Mouse (Mus musculus): ENCODE measurements around the gene Itgb4.

Itgb4 gene

DNA sequence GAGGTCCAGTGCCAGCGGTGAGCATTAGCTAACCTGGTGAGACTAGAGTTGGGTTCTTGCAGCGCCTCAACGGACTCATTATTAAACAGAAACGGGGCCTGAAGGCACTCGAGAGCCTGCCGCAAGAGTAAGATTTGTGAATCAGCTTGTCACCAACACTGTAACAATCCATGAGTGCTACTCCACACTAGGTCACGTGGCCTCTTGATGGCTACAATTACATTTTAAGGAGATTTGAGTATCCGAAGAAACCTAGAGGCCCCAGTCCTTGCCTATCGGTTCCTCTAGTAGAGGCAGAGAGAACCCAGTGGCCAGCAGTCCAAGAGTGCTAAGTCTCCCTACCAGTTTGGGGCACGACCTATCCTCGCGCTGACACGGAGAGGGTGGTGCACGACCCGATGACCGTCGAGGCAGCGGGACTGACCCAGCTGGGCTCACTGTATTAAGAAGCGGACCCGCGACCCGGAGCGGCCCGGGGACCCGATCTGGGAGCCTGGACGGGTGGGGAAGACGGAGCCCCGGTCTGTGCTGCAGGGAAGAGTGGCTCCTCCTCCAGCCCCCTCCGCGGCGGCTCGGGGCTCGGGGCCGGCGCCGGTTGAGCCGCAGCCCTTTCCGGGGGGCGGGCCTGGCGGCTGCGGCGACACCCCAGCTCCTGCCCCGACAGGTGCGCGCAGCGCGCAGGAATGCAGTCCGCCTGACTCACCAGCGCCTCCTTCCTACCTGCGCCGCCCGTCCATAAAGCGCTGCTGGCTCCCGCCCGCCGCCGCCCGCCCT lies at the start of gene Itgb4:
TSS of gene Itgb4 (plus strand) at position 401 of the 774 bp plus-strand sequence.
- DNase-seq (ENCODE audit: low spot score), result no peak

DNA sequence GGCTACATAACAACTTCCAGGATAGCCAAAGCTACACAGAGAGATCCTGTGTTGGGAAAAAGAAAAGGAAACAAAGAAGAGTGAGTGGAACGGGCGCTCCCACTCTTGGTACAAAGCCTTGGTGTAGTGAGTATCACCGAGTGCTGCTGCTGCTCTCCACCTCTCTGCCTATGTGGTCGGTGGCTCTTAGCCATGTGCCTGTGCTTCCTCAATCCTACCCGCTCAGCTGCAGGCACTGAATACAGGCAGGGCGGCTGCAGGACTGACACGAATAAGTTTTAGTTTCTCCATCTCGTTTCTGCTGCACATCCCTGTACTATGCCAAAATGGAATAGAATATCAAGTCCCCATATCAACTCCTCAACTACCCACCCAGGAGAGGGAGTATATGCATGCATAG lies 45.5 kb upstream of the Itgb4 start:
- DNase-seq (ENCODE audit: low spot score), result no peak

DNA sequence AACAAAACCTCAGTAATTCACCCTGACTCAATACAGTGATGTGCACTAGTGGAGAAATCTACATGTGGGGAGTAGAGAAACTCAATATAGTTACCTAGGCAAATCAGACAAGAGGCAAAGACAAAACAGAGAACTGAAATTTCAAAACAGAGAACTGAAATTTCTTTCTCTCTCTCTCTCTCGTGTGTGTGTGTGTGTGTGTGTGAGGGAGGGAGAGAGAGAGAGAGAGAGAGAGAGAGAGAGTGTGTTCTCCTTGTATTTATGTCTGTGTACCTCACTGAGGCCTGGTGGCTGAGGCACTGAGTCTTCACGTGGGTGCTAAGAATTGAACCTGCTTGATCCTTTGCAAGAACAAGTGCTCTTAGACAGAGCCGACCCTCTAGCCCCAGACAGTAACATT lies 44.7 kb upstream of the Itgb4 start:
- no peak for DNase-seq (ENCODE audit: low spot score)

DNA sequence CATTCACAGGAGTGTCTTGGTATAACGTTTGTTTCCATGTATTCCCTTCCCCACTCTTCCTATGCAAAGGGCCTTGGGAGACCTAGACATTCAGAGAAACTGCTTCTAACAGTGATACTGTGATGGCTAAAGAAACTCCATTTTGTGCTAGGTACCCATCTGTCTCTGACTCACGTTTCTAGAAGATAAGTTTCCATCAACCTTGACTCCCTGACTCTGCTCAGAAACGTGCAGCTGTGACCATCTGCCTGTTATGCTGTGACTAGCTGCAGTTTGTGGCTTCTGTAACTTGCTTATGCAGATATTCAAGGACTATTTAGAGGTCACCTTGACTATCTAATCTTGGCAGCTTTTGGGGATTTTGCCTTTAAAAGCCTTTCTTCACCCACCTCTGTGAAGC lies 43.3 kb upstream of the Itgb4 start:
- no peak for DNase-seq (ENCODE audit: low spot score)

DNA sequence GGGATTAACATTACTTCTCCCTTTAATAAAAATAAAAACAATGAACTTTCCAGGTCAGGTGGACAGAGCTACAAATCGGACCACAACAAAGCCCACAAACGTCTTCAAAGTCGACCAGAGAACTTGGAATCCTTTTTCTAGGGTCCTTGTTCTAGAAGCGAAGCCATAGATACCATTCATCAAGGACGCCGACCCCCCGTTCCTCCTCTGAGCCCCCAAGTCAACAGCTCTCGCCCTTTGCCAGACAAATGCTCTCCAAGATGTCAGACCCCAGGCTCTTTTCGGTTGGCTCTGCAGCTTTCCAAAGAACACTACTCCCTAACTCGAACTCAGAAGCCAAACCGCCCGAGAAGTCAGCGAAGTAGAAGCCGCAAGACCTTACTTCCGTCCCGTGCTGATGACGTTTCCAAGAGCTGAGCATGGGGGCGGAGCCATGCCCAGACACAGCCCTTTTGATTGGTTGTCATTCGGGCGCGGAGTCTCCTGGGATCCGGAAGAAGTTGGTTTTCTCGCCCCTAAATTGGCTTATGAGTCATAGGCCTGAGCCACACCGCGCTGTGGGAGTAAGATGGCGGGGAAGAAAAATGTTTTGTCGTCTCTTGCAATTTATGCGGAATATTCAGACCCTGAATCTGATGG lies 41.3 kb upstream of the Itgb4 start, which contains the start of the genes Sap30bp and Recql5:
TSS of gene Sap30bp (plus strand) at position 175 of the 639 bp plus-strand sequence.
TSS of gene Recql5 (minus strand) at position 370 of the 639 bp plus-strand sequence.
- DNase-seq (ENCODE audit: low spot score), result peak; percentile 94

DNA sequence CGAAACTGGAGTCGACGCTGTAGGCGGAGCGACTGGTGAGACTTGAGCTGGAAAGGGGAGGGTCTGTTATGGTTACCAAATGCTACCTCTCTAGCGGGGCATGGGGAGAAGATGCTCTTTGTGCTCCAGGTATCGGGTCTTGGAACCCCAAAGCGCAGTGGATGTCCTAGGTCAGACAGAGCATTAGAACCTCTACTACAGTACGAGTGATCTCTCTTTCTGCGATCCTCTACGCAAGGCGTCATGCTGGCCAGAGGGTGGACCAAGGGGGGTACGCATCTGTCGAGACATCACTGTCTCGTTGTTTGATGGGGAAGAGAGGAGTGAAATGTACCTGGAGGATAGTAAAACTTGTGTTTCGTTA lies 40.8 kb upstream of the Itgb4 start:
- no peak for DNase-seq (ENCODE audit: low spot score)

DNA sequence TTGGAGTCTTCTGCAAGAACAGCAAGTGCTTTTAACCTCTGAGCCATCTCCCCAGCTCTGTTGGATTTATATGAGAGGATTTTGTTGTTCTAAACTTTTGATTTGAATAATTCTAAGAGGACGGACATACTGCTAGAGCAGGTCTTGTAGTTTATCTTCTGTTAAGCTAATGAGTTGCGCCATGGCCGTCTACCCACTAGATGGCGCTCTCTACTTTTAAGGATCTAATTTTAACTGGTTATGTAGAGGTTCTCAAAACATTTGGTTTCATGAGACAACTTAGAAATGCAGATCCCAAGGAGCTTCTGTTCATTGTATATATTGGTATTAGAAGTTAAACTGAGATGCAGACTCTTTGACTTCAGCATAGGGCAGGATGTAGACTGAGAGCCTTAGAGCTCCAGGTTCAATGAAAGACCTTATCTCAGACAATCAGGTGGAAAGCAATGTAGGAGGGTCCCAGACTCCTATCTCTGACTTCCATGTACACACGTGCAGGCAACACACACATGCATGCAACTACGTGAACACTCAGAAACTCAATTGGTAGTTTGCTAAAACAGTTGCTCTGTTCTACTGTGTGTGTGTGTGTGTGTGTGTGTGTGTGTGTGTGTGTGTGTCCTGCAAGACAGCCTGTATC lies 34.7 kb upstream of the Itgb4 start:
- DNase-seq (ENCODE audit: low spot score), result no peak

DNA sequence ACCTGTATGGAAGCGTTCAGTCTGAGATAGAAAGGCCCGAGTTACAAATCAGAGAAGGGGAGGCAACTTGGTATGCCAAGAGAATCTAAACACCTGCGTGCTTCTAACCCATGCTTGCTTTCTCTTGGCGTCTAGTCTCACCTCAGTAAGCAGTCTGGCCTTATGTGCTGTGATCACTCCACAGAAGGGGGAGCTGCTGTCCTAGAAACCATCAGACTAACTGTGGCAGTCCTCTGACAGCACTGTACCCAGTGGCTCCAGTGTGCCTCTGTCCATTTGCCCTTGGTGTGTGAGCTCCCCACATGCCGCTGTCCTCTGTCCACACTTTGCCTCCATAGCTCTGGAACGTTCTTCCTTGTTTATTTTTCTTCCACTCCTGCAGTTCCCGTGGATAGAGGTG lies 32.5 kb upstream of the Itgb4 start:
- DNase-seq (ENCODE audit: low spot score), result no peak

DNA sequence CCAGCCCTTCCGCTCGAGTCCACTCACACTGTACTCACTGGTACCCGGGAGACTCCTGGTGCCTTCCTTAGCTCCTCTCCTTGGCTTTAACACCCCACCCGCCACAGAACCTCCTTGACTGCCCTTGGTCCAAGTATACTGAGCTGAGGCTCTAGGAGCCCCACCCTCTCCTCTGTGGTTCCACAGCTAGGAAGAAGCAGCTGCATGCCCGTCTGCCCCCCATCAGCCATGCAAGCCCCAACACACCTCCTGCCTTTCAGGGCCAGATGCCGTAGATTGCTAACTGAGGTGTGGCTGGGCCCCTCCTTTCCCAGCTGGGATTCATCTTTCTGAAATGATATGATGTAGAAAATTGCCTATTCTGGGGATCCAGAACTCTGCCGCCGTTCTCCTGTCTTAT lies 29.3 kb upstream of the Itgb4 start:
- DNase-seq (ENCODE audit: low spot score), result no peak

DNA sequence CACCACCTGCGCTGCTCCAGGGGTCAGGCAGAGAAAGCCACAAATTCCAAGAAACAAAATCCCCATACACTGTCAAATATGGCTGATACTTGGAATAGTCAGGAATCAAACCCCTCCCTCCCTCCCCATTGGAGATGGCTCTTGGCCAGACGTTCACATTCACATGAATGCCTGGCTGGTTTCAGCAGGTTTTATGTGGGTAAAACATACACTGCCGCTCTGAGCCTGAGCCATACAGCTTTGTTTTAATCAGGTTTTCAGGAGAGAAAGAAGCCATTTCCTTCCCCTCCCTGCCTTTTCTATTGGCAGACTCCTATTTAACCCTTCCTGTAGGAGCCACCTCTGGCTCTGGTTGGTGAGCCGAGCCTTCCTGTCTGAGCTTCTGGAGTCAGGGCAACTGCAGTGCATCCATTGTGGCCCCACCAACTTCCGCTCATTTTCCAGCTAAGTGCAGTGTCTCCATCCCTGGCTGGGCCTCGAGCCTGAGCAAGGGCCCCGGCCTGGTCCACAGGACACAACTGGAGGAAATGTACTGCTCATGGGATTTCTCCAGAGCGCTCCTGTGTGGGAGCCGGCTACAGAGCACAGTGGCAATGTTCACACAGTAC lies 28.2 kb upstream of the Itgb4 start:
- DNase-seq (ENCODE audit: low spot score), result no peak

DNA sequence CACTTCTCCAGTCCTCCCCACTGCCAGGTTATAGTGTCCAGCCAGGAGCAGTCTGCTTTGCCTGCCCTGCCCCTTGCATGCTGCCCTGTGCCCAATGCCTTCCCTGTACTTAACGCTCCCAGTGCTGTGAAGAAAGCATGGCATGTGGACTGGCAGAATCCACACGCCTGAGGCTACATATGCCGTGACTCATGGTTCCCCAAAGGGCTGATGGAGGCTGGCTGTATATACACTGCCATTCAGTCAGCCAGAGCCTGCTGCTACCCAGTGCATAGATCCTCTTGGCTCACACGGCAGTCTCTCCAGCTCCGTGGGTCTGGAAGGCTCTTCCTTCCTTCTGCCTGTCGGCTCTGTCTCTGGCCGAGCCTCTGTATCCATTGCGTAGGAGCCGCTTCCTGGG lies 26.2 kb upstream of the Itgb4 start:
- no peak for DNase-seq (ENCODE audit: low spot score)

DNA sequence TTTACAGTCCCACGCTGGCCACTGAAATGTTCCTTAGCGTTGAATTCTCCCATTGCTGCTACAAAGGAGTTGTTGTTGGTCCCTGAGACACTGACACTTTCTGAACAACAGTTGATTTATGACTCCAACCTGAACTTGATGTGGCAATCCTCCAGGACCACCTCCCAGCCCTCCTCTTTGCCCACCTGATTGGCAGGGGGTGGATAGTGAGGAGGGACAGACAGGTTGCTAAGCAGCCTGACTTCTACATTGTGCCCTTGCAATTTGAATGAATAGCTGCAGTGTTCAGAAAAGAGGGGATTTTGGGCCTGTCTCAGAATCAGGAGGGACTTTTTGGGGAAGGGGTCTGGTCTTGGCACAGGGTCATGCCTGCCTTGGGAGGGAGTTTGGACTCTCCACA lies 23.8 kb upstream of the Itgb4 start:
- DNase-seq (ENCODE audit: low spot score), result no peak

DNA sequence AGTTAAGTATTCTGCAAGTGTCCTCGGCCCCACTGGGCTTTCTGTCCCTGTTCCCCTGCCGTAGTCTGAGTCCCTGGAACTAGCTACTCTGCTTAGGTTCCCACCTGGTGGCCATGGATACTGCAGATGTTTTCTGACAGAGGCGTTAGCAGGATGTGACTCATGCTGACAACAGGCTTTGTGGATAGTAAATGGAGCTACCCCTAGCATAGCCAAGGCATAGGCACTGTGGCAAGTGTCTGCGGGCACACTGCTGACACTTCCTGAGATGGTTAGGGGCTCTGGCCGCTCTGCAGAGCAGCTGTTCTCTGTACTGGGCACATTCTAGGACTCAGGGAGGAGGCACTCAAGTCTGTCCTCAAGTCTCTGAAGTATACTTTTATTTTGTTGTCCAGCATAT lies 19.8 kb upstream of the Itgb4 start:
- no peak for DNase-seq (ENCODE audit: low spot score)

DNA sequence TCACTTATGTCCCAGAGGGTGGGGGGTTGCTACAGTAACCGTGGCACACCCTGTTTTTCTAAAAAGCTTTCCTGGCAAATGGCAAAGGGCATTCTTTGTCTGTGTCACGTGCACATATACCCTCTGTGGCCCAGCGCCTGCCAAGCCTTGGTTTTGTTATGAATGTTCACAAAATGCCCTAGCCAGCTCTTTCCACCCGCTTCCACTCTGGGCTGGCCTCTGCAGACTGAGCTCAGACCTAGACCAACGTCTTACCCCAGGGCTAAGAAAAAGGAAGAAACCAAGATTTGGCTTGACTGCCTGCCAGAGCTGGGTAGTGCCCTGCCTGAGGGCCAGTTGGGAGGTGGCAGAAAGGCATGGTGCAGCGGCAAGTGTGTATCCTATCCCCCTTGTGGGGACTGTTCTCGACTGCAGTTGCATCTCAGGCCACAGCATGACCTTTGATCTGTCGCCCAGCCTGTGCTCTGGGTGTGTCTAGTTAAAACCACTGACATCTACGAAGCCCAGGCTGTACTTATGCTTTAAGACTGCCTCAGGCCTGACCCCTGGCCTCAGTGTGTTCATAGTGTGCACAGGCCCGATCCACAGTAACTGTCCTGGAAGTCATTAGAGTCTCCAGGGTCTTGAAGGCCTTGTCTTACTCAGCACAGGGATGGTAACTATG lies 19.2 kb upstream of the Itgb4 start:
- DNase-seq (ENCODE audit: low spot score), result no peak

DNA sequence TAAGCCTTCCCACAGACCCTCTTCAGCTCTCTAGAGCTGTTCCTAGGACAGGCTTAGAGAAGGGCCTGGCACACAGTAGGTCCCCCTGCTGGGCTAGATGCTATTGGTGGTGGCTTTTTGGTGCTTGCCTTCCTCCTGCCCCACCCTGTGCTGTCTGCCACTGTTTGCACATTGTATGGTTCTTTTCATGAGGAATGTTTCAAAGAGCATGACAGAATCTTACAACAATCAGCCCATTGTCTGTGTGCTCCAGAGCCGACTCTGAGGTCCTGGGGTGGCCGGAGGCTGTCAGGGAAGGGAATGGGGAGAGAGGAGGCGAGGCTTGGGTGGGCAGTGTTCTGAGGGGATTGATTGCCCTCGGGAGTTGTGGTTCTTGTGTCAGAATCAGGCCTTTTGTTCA lies 18.1 kb upstream of the Itgb4 start:
- no peak for DNase-seq (ENCODE audit: low spot score)

DNA sequence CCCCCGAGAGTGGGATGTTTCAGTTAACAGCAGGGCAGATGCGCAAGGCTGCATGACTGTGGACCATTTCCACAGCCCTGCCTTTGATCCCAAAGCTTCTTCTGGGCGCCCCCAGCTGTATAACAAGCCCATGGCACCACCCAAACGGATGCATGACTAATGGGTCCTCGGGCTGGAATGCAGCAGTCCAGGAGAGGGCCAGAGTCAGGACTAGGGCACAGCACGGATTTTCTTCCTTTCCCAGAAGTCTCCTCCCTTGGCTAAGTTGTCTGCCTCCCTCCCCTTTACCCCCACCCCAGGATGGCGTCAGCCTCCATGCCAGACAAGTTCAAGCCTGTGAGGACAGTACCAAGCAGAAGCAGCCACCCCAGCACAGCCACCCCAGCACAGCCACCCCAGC lies 16.5 kb upstream of the Itgb4 start:
- DNase-seq (ENCODE audit: low spot score), result no peak

DNA sequence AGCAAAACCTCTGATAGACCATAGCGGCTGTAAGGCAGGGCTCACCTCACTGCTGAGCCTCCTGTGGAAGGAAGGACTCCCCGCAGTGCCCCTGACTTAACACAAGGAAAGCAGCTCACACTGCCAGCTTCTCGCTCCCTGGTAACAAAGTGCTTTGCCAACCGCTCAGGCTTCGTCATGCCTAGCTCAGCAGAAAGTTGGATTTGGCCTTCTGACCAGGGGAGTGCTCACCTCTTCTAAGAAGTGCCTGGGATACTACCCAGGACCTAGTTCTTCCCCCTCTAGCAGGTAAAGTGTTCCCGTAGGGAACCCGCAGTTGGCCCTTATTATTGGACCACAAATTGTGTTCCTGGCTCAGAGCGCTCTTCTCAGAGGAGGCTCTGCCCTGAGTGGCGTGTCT lies 15.5 kb upstream of the Itgb4 start:
- no peak for DNase-seq (ENCODE audit: low spot score)

DNA sequence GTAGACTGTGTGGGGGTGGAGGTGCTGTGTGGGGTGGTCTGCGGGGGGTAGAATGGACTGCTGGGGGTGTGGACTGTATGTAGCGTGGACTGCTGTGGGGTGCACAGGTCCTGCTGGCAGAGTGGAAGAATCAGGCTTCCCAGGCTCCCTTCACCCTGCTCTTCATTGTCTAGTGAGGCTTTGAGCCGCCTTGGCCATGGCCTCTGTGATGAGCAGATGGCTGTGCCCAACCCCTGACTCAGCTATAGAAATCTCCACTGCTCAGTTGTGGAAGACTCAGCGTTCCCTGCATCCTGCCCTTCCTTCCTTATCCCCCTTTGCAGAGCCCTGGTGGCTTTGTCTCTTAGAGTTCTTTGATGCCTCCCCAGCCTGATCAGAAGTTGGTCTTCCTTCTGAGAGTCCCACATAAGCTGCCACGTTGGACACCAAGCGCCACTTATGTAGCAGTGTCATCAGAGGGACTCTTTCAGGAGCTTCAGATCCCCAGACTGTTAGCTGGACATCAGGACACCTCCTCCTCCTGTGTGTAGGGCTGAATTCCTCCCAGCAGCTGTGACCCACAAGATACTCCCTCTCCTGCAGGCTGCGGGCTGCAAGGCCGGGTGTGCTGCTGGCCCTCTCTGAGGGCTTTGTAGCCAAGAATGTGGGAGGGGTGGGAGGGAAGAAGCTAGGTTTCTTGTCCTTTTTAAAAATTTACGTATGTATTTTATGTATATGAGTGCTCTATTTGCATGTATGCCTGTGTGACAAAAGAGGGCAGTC lies 11.7 kb upstream of the Itgb4 start:
- DNase-seq (ENCODE audit: low spot score), result no peak

DNA sequence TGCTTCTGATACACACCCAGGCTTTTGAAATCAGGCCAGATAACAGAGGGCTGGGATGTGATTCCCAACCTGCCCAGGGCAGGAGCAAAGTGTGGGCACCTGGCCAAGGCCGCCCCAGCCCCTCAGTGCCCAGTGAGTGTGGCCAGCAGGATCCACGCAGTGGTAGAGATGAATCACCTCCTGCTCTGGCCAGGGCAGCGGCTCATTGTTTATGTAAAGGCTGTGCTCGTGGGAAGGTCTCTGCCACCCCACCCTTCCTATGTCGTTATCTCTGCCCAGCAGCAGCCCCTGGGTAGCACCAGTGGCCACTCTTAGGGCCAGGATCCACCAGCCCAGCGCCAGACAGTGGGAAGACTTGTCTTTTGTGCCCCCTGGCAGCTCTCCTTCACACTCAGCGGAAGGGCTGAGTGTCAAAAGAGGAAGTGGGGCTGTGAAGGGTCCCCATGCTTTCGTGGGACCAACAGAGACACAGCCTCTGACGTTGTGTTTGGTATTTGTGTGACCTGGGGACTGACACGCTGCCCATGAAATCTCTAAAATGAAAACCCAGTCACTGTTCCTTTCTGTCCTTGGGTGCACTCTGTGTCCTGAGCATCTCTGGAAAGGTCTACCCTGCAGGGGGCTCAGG lies 9.4 kb upstream of the Itgb4 start:
- peak; percentile 68 for DNase-seq (ENCODE audit: low spot score)

DNA sequence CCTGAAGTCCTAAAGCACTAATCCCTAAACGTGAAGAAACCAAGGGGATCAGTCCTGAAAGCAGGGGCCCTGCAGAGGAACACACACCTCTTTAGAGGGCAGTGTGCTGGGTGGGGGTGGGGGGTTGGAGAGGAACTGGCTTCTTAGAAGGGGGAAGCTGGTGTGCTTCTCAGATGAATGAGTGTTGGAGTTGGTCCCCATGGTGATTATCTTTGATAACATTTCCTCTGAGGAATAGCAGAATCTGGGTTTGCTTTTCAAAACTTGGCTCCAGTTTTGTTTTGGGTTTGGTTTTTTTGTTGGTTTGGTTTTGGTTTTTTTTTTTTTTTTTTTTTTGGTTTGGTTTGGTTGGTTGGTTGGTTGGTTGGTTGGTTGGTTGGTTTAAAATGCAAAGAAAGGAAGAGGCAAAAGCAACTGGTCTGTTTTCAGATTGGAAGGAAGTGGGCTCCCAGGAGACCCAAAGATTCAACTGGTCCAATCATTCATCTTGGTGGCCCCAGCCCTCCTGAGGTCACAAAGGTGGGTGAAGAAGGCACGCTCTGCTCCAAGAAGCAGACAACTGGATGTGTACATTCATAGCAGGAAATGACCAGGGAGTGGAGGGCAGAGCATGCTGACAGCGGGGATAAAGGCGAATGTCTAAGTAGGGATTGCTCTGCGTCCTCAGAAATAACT lies 5.6 kb upstream of the Itgb4 start:
- no peak for DNase-seq (ENCODE audit: low spot score)
